30 mouse cellular contexts compared by ENCODE assay signal in genomic region chr10:114759240-114759639, GRCm38 (mm10). TPM values are rescaled to one million over a fixed set of nuclear protein-coding genes. Genes with fewer than 3 reads are reported as not detected.
A peak's percentile ranks its signal among the peaks of the same experiment; 100 is the strongest.
DNase-seq lines count a peak whose midpoint lies in the region; ATAC-seq and TF ChIP-seq lines count a peak whose summit lies in the region.
"Had no signal": no experiment of that assay in that cellular context is flagged by ENCODE, and none has a peak within 500 bp of the region (broad histone marks: within the 10 kb centered on the region; RNA-seq: fewer than 3 reads in every experiment).

No protein-coding gene starts in this region.

- H3K36me3 ChIP-seq in forebrain, embryonic 15.5 days: no peaks in the 10 kb centered on the region
- H3K36me3 ChIP-seq in forebrain, embryonic 10.5 days (replicated peaks): no peaks in the 10 kb centered on the region
- no peaks in the 10 kb centered on the region for H3K36me3 ChIP-seq in lung, embryonic 15.5 days
- no peaks in the 10 kb centered on the region for H3K36me3 ChIP-seq in forebrain, embryonic 16.5 days (ENCODE audit: control insufficient read depth, insufficient read depth)
- H3K36me3 ChIP-seq in forebrain, postnatal 0 days (ENCODE audit: insufficient read depth): no peaks in the 10 kb centered on the region
- H3K36me3 ChIP-seq: embryonic facial prominence, embryonic 10.5 days; embryonic facial prominence, embryonic 13.5 days; heart, embryonic 12.5 days; heart, embryonic 15.5 days had no signal

- 45% methylated on average over 3 of the region's 3 CpGs for WGBS in forebrain, embryonic 15.5 days
- WGBS in forebrain, embryonic 10.5 days: 72% methylated on average over 3 of the region's 3 CpGs
- whole genome bisulfite sequencing in lung, embryonic 15.5 days: 36% methylated on average over 3 of the region's 3 CpGs
- 47% methylated on average over 3 of the region's 3 CpGs for WGBS in forebrain, embryonic 16.5 days
- WGBS in forebrain, postnatal 0 days: 38% methylated on average over 3 of the region's 3 CpGs

- no peak overlapping the region for H3K27ac ChIP-seq in forebrain, embryonic 15.5 days (replicated peaks)
- H3K27ac ChIP-seq in forebrain, embryonic 10.5 days: no peak overlapping the region
- H3K27ac ChIP-seq in lung, embryonic 15.5 days: 0 out of 2 replicates have a peak overlapping the region, but pooled peaks have one; percentile 22
- H3K27ac ChIP-seq in forebrain, embryonic 16.5 days (ENCODE audit: low read length): no peak overlapping the region
- no peak overlapping the region for H3K27ac ChIP-seq in forebrain, postnatal 0 days (ENCODE audit: low read depth, low read length)
- H3K27ac ChIP-seq: embryonic facial prominence, embryonic 10.5 days; embryonic facial prominence, embryonic 13.5 days; gastrocnemius, adult 2 months; heart, embryonic 15.5 days; hindbrain, embryonic 14.5 days; hindbrain, postnatal 0 days had no signal

- no peaks in the 10 kb centered on the region for H3K9me3 ChIP-seq in forebrain, embryonic 15.5 days
- no peaks in the 10 kb centered on the region for H3K9me3 ChIP-seq in forebrain, embryonic 10.5 days
- no peaks in the 10 kb centered on the region for H3K9me3 ChIP-seq in lung, embryonic 15.5 days
- H3K9me3 ChIP-seq in forebrain, embryonic 16.5 days (ENCODE audit: control insufficient read depth, low read length): no peaks in the 10 kb centered on the region
- no peaks in the 10 kb centered on the region for H3K9me3 ChIP-seq in forebrain, postnatal 0 days (ENCODE audit: low read length)
- H3K9me3 ChIP-seq: embryonic facial prominence, embryonic 10.5 days; embryonic facial prominence, embryonic 13.5 days; heart, embryonic 12.5 days; heart, embryonic 15.5 days had no signal

- H3K4me1 ChIP-seq in forebrain, embryonic 15.5 days: peaks cover 8% of the 10 kb centered on the region; the same call in 1 of the 2 replicates
- no peaks in the 10 kb centered on the region for H3K4me1 ChIP-seq in forebrain, embryonic 10.5 days
- no peaks in the 10 kb centered on the region for H3K4me1 ChIP-seq in lung, embryonic 15.5 days
- 0 out of 2 replicates have a peak, but pooled peaks cover 4% of the 10 kb centered on the region for H3K4me1 ChIP-seq in forebrain, embryonic 16.5 days (replicated peaks; ENCODE audit: control insufficient read depth, insufficient read depth, low read length)
- peaks cover 6% of the 10 kb centered on the region; the same call in 1 of the 2 replicates for H3K4me1 ChIP-seq in forebrain, postnatal 0 days (ENCODE audit: insufficient read depth)
- H3K4me1 ChIP-seq: embryonic facial prominence, embryonic 13.5 days; heart, embryonic 12.5 days; heart, embryonic 15.5 days had no signal

- ATAC-seq in forebrain, embryonic 15.5 days (replicated peaks): peak; percentile 77
- ATAC-seq in lung, embryonic 15.5 days (ENCODE audit: borderline replicate concordance, extremely low read depth, low FRiP score, low TSS enrichment): no peak
- ATAC-seq in forebrain, embryonic 16.5 days: peak; percentile 57
- ATAC-seq in forebrain, postnatal 0 days: no peak; the same call in 1 of the 2 replicates
- ATAC-seq: CD4-positive, CD25-positive, alpha-beta regulatory T cell, adult 4 months; hindbrain, postnatal 0 days; inflammation-experienced regulatory T-cells, adult 6 months; intestine, embryonic 16.5 days had no signal

- no peaks in the 10 kb centered on the region for H3K27me3 ChIP-seq in forebrain, embryonic 15.5 days
- no peaks in the 10 kb centered on the region for H3K27me3 ChIP-seq in forebrain, embryonic 10.5 days (ENCODE audit: poor library complexity, severe bottlenecking)
- no peaks in the 10 kb centered on the region for H3K27me3 ChIP-seq in lung, embryonic 15.5 days
- H3K27me3 ChIP-seq in forebrain, embryonic 16.5 days (replicated peaks; ENCODE audit: control insufficient read depth, insufficient read depth, low read length): no peaks in the 10 kb centered on the region
- H3K27me3 ChIP-seq in forebrain, postnatal 0 days (ENCODE audit: insufficient read depth, low read length): no peaks in the 10 kb centered on the region
- H3K27me3 ChIP-seq: embryonic facial prominence, embryonic 13.5 days; heart, embryonic 12.5 days; heart, embryonic 15.5 days had no signal

- no peak for TF ChIP-seq CTCF in forebrain, postnatal 0 days (IDR thresholded peaks at IDR 0.05; ENCODE audit: low read depth)

- no peak overlapping the region for H3K4me2 ChIP-seq in forebrain, embryonic 15.5 days (replicated peaks)
- no peak overlapping the region for H3K4me2 ChIP-seq in lung, embryonic 15.5 days
- no peak overlapping the region for H3K4me2 ChIP-seq in forebrain, embryonic 16.5 days (ENCODE audit: low read length)
- H3K4me2 ChIP-seq in forebrain, postnatal 0 days (ENCODE audit: low read depth): peak overlapping the region; percentile 24; the same call in 1 of the 2 replicates
- H3K4me2 ChIP-seq: embryonic facial prominence, embryonic 13.5 days; heart, embryonic 12.5 days; heart, embryonic 15.5 days; hindbrain, embryonic 14.5 days had no signal

- no peak for DNase-seq in forebrain, embryonic 10.5 days (ENCODE audit: extremely low spot score, low spot score)
- no peak for DNase-seq in lung, postnatal 14 days
- DNase-seq in forebrain, postnatal 0 days: no peak
- DNase-seq in layer of hippocampus, adult 18-20 months (ENCODE audit: low spot score in 2 of 2): no peak
- DNase-seq: adrenal gland, adult 2 months; adrenal gland, postnatal 14 days; cerebellum, adult 11 months; cerebellum, adult 2 months; cerebellum, adult 9-11 months; embryo, embryonic 11 days; gastrocnemius, adult 2 months; gastrocnemius, postnatal 14 days; heart, adult 18-20 months; heart, postnatal 14 days; heart, postnatal 4 days had no signal

- no peak overlapping the region for H3K9ac ChIP-seq in forebrain, embryonic 15.5 days (replicated peaks)
- H3K9ac ChIP-seq in lung, embryonic 15.5 days: no peak overlapping the region
- no peak overlapping the region for H3K9ac ChIP-seq in forebrain, embryonic 16.5 days (replicated peaks; ENCODE audit: low read depth, low read length)
- no peak overlapping the region for H3K9ac ChIP-seq in forebrain, postnatal 0 days
- H3K9ac ChIP-seq: embryonic facial prominence, embryonic 13.5 days; heart, embryonic 12.5 days; heart, embryonic 15.5 days; hindbrain, embryonic 14.5 days had no signal

- H3K4me3 ChIP-seq in forebrain, embryonic 15.5 days: no peak overlapping the region
- no peak overlapping the region for H3K4me3 ChIP-seq in forebrain, embryonic 10.5 days
- H3K4me3 ChIP-seq in lung, embryonic 15.5 days: no peak overlapping the region
- no peak overlapping the region for H3K4me3 ChIP-seq in forebrain, embryonic 16.5 days (replicated peaks; ENCODE audit: low read length)
- H3K4me3 ChIP-seq in forebrain, postnatal 0 days (ENCODE audit: low read depth, low read length): no peak overlapping the region
- H3K4me3 ChIP-seq: embryonic facial prominence, embryonic 10.5 days; embryonic facial prominence, embryonic 13.5 days; erythroblast, embryonic 14.5 days; gastrocnemius, adult 2 months; heart, embryonic 12.5 days; heart, embryonic 15.5 days had no signal

RNA-seq across cellular contexts. Expression of gene Trhde, which starts 42.9 kb away (rescaled TPM):
- 2.2 and 3.1 TPM in 2 replicates for polyA plus RNA-seq in forebrain, embryonic 15.5 days (2015; fragmentation: Nextera tagmentation; extraction: Ambion mirVana)
- polyA plus RNA-seq in forebrain, embryonic 10.5 days (2016; fragmentation: Nextera tagmentation; extraction: Ambion mirVana): 0.10 and 0.24 TPM in 2 replicates
- polyA plus RNA-seq in lung, embryonic 15.5 days (2015; fragmentation: Nextera tagmentation; extraction: Ambion mirVana): 0.13 and 0.16 TPM in 2 replicates
- 2.0 and 4.4 TPM in 2 replicates for polyA plus RNA-seq in forebrain, embryonic 16.5 days (2015; fragmentation: Nextera tagmentation; extraction: Ambion mirVana)
- 10.9 and 15.5 TPM in 2 replicates for total RNA-seq in forebrain, postnatal 0 days (2014; rRNA removed)
- 1.4 and 3.1 TPM in 2 replicates for polyA plus RNA-seq in forebrain, postnatal 0 days (2015; fragmentation: Nextera tagmentation; extraction: Ambion mirVana)
- total RNA-seq in layer of hippocampus, adult 18-20 months (2021): 10 to 100 TPM; 25.8 to 28.7 TPM
- total RNA-seq: common myeloid progenitor, adult 5-6 weeks; MEL had no signal
- polyA plus RNA-seq: CD4-positive, CD25-positive, alpha-beta regulatory T cell, adult 4 months; erythroblast, embryonic 14.5 days; heart, embryonic 12.5 days; inflammation-experienced regulatory T-cells, adult 6 months had no signal

Comparison
In these comparisons a context has a peak if more than half of its experiments do, and no peak if none do; other contexts are left out.
1. ATAC-seq: peak in forebrain, embryonic 15.5 days (single experiment) and forebrain, embryonic 16.5 days (single experiment); none in lung, embryonic 15.5 days (single experiment) and forebrain, postnatal 0 days (single experiment).